Mouse (Mus musculus) limb, embryonic 14.5 days (tissue): ENCODE data around the gene Mroh8. TPM values are rescaled to one million over a fixed set of nuclear protein-coding genes. Genes with fewer than 3 reads are reported as not detected.
A peak's percentile ranks its signal among the peaks of the same experiment; 100 is the strongest.

Experiments used
- ATAC-seq: fragments of 200-750 bp; cut with Nextera tagmentation; 2 replicates; pipeline ENCODE4 v1.8.0; 2017; ENCODE audit warnings: low read depth, moderate number of reproducible peaks, moderate TSS enrichment; ENCODE audit not compliant: low FRiP score
- DNase-seq: peaks from one replicate; pipeline ENCODE4 v3.0.0-alpha.2; 2015; ENCODE audit warnings: low spot score
- H3K27ac ChIP-seq: fragments of 300-500 bp; sonication (generic); replicated peaks from 2 replicates; pipeline ENCODE4 v1.5.1; 2014; ENCODE audit warnings: low read depth, mild to moderate bottlenecking, low read length, moderate library complexity, mixed read lengths
- H3K27me3 ChIP-seq: fragments of 300-500 bp; sonication (generic); 2 replicates; pipeline ENCODE4 v1.6.1; 2014; ENCODE audit warnings: low read length, mixed read lengths; ENCODE audit not compliant: control insufficient read depth, insufficient read depth
- H3K36me3 ChIP-seq: fragments of 300-500 bp; sonication (generic); 2 replicates; pipeline ENCODE4 v1.6.1; 2014; ENCODE audit warnings: mild to moderate bottlenecking, low read length, moderate library complexity, mixed read lengths; ENCODE audit not compliant: control insufficient read depth, insufficient read depth
- H3K4me1 ChIP-seq: fragments of 300-500 bp; sonication (generic); 2 replicates; pipeline ENCODE4 v1.6.1; 2014; ENCODE audit warnings: antibody characterized with exemption, low read length, mixed read lengths; ENCODE audit not compliant: control insufficient read depth, insufficient read depth
- H3K4me2 ChIP-seq: fragments of 300-500 bp; sonication (generic); replicated peaks from 2 replicates; pipeline ENCODE4 v1.6.1; 2014; ENCODE audit warnings: low read depth, mild to moderate bottlenecking, low read length, moderate library complexity; ENCODE audit not compliant: severe bottlenecking
- H3K4me3 ChIP-seq: fragments of 300-500 bp; sonication (generic); replicated peaks from 2 replicates; pipeline ENCODE4 v1.5.1; 2014; ENCODE audit warnings: low read length
- H3K9ac ChIP-seq: fragments of 300-500 bp; sonication (generic); 2 replicates; pipeline ENCODE4 v1.6.1; 2014; ENCODE audit warnings: mild to moderate bottlenecking, low read depth, low read length, moderate library complexity; ENCODE audit not compliant: severe bottlenecking
- H3K9me3 ChIP-seq: fragments of 300-500 bp; sonication (generic); 2 replicates; pipeline ENCODE4 v1.6.1; 2016; ENCODE audit warnings: low read length; ENCODE audit not compliant: control insufficient read depth
- POLR2A ChIP-seq: fragments of 200-500 bp; IDR thresholded peaks from 2 replicates; pipeline ENCODE4 v1.8.0; 2012; ENCODE audit warnings: inconsistent platforms, mild to moderate bottlenecking, moderate library complexity, borderline replicate concordance; ENCODE audit not compliant: insufficient read depth, insufficient read length; ENCODE audit errors: extremely low read depth
- WGBS: fragments of 180-500 bp; shearing (Covaris S2); extraction: QIAGEN DNeasy Blood & Tissue Kit; methylation state at CpG from one replicate; pipeline ENCODE4 v1.1.7; 2014; 5-methylcytosine and 5-hydroxymethylcytosine counted together
- polyA plus RNA-seq, 2 experiments: library from polyadenylated mRNA; depleted of rRNA in 1 of 2; stranded (reverse) in 1 of 2; unstranded in 1 of 2; fragments of >200 nt; fragmentation: Nextera tagmentation in 1 of 2; extraction: Ambion mirVana in 1 of 2; gene quantifications; 2 replicates each; pipeline versions ENCODE4 v1.2.1 to v1.2.3; 2012 to 2014

The Mroh8 gene
- polyA plus RNA-seq, 2 experiments = 0.18 to 0.36 TPM

DNA sequence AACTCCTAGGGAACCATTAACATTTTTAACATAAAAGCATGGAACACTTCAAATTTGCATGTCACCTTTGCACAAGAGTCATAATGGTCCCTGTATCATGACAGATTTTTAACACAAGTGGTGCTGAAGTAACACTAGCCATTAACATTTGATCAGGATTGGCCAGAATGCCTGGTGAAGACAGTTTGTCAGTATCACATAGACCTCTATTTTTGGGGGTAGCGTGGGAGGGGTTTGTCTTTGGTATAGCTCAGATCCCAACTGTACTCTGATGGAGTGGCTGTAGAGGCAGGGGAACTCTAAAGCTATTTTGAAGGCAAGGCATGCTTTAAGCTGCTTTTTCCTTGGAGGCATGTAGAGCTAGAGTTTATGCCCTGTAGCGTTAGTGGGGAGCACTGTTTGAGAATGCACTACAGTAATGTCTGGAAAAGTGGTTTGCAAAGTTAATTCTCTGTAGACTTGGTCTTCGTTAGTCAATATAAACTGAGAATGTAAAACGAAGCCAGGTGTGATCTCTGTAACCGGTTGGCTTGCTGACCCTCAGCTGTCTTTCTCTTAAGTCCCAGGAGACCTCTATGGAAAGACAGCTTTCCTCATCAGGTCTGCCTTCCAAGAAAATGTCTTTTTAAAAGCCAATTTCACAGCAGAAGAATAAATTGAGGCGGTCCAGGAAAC is 31.8 kb upstream of the Mroh8 start:
- peak; percentile 41 for DNase-seq

DNA sequence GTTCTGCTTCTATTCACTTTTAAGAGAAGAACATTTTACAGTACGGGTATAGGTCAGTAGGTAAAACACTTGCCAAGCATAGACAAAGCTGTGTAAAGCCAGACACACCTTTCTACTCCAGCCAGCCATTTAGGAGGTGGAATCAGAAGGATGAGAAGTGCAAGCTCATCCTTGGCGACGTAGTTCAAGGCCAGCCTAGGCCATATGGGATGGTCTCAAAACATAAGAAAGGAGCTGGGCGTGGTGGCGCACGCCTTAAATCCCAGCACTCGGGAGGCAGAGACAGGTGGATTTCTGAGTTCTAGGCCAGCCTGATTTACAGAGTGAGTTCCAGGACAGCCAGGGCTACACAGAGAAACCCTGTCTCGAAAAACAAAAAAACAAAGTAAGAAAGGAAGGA is 30.3 kb upstream of the Mroh8 start:
- Histone ChIP-seq H3K4me3 (no peak overlapping the region), H3K36me3 (peaks cover 73% of the 10 kb centered on the region), H3K27me3 (no peaks in the 10 kb centered on the region), H3K4me1 (peaks cover 12% of the 10 kb centered on the region; the same call in 1 of the 2 replicates), H3K9ac (no peak overlapping the region), H3K9me3 (no peaks in the 10 kb centered on the region), H3K27ac (no peak overlapping the region), H3K4me2 (no peak overlapping the region)
- DNase-seq = no peak
- ATAC-seq = no peak
- WGBS = 94% methylated on average over 8 of the region's 8 CpGs
- TF ChIP-seq POLR2A = no peak

More for the DNA sequence above, 31.8 kb upstream of the Mroh8 start:
- Histone ChIP-seq H3K9me3 (no peaks in the 10 kb centered on the region), H3K9ac (no peak overlapping the region), H3K4me2 (no peak overlapping the region), H3K27ac (no peak overlapping the region), H3K4me1 (peaks cover 6% of the 10 kb centered on the region; the same call in 1 of the 2 replicates), H3K4me3 (no peak overlapping the region), H3K36me3 (peaks cover 81% of the 10 kb centered on the region), H3K27me3 (no peaks in the 10 kb centered on the region)
- ATAC-seq = peak; percentile 56; the same call in 1 of the 2 replicates
- TF ChIP-seq POLR2A = no peak
- WGBS = 76% methylated on average over 6 of the region's 6 CpGs

DNA sequence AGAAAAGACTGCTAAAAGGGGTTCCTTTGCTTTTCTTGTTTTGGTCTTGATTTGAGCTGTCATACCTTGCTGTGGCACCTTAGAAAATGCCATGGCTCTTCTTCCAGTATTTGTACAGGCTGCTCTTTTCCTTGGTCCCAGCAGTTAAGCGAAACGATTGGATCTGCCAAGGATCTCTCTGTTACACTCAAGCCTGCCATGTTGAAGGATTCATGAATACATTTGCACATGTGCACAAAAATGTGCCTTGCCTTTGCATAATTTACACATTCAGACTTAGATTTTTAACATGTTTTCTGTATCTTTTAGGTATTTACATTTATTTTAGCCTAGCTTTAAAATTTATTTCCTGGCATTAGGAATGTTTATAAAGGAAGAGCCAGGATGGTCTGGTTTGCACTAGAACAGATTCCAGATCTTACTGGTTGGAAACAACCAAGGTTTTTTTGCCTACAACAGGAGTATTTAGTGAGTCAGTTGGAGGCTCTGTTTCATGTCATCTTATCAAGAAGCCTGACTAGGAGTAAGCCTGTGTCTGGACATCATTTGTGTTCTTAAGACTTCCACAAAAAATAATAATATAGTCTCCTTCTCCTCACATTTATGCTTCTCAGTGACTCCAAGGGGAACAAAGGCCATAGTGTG is 29.0 kb upstream of the Mroh8 start:
- ATAC-seq (no peak), DNase-seq (no peak)
- Histone ChIP-seq H3K9ac (no peak overlapping the region), H3K27ac (no peak overlapping the region; the same call in 1 of the 2 replicates), H3K9me3 (no peaks in the 10 kb centered on the region), H3K4me3 (no peak overlapping the region), H3K4me1 (peaks cover 12% of the 10 kb centered on the region; the same call in 1 of the 2 replicates), H3K4me2 (no peak overlapping the region), H3K36me3 (peaks cover 73% of the 10 kb centered on the region), H3K27me3 (no peaks in the 10 kb centered on the region)
- TF ChIP-seq POLR2A = no peak
- WGBS = 94% methylated on average over 2 of the region's 2 CpGs

DNA sequence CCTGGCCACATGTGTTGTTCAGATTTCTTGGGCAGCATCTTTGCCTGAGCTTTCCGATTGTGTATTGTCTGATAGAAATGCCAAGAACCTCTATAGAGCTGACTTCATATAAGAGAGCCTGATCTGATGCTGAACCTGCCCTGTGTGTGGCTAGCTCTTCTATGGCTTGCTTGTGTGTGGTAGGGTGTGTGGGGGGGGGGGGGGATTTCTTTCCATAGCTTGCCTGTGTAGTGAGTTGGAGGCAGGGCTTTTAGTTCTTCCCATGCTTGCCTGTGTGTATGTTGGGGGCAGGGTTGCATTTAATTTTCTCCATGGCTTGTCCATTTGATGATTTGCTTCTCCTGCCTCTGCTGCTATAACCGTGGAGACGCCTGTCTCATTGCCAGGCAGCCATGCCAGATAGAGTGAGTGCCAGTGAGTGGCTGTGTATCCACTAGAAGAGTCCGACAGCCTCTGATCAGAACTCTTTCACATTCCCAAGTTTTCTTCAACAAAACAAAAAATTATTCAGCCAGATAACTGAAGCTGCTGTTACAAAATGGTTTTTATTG is 28.4 kb upstream of the Mroh8 start:
- Histone ChIP-seq H3K27ac (peak overlapping the region; percentile 0), H3K4me1 (peaks cover 12% of the 10 kb centered on the region; the same call in 1 of the 2 replicates), H3K9me3 (no peaks in the 10 kb centered on the region), H3K4me3 (no peak overlapping the region), H3K9ac (no peak overlapping the region), H3K4me2 (no peak overlapping the region), H3K36me3 (peaks cover 73% of the 10 kb centered on the region), H3K27me3 (no peaks in the 10 kb centered on the region)
- TF ChIP-seq POLR2A = no peak
- 81% methylated on average over 4 of the region's 4 CpGs for WGBS
- no peak for ATAC-seq
- DNase-seq = no peak
